Mouse (Mus musculus): Measurements from ENCODE around the gene Copz2. TPM values are rescaled to one million over a fixed set of nuclear protein-coding genes. Genes with fewer than 3 reads are reported as not detected.
A peak's percentile ranks its signal among the peaks of the same experiment; 100 is the strongest.

Gene Copz2
- polyA plus RNA-seq, 1 experiment from 2014 or later: 27.8 TPM

DNA sequence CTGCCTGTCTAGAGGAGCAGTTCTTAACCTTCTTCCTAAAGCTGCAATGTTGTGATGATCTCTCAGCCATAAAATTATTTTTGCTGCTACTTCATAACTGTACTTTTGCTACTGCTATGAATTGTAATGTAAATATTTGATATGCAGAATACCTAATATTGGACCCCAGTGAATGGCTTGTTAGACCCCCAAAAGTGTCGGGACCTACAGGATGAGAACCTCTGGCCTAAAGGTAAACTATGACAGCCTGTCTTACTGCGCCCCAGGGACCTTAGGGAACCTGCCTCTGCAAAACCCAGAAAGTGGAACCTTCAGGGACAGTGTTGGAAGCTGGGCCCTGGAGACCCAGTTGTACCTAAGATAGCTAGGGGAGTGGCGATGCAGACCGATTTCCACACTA, 25.6 kb downstream of the Copz2 start:
- no peak for ATAC-seq (ENCODE audit: low FRiP score)
- peak overlapping the region; percentile 10 for H3K4me3 ChIP-seq (replicated peaks)
- peak overlapping the region; percentile 44 for H3K4me2 ChIP-seq
- H3K9ac ChIP-seq: peak overlapping the region; percentile 62; the same call in 1 of the 2 replicates
- H3K27ac ChIP-seq: peak overlapping the region; percentile 100
- H3K9me3 ChIP-seq: no peaks in the 10 kb centered on the region
- H3K27me3 ChIP-seq: no peaks in the 10 kb centered on the region
- no peaks in the 10 kb centered on the region for H3K36me3 ChIP-seq (replicated peaks)
- H3K4me1 ChIP-seq: peaks cover 80% of the 10 kb centered on the region
- 2% methylated on average over 4 of the region's 4 CpGs for WGBS

DNA sequence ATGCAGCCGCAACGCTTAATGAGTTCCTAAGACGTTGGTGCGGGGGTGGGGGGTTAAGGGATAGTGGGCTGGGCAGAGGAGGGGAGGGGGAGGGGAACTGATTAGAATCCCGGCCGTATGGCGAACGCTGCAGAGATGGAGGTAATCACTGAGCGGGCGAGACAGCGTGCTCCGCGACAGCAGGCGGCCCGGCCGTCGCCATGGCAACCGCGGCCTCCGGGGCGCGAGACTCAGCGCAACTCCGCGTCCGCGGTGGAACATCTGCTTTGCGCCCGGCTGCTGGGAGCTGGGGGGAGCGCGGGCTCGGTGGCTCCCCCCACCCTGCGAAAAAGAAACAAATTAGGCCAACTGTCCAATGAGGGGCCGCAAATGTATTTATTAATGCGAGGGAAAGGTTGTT, 26.1 kb downstream of the Copz2 start:
- Histone ChIP-seq H3K4me3 (replicated peaks) (peak overlapping the region; percentile 23), H3K9ac (peak overlapping the region; percentile 56; the same call in 1 of the 2 replicates), H3K36me3 (replicated peaks) (no peaks in the 10 kb centered on the region), H3K27me3 (no peaks in the 10 kb centered on the region), H3K27ac (peak overlapping the region; percentile 100), H3K4me2 (peak overlapping the region; percentile 44), H3K9me3 (no peaks in the 10 kb centered on the region), H3K4me1 (peaks cover 80% of the 10 kb centered on the region)
- peak; percentile 92 for ATAC-seq (ENCODE audit: low FRiP score)
- WGBS: under 1% methylated on average over 35 of the region's 35 CpGs

DNA sequence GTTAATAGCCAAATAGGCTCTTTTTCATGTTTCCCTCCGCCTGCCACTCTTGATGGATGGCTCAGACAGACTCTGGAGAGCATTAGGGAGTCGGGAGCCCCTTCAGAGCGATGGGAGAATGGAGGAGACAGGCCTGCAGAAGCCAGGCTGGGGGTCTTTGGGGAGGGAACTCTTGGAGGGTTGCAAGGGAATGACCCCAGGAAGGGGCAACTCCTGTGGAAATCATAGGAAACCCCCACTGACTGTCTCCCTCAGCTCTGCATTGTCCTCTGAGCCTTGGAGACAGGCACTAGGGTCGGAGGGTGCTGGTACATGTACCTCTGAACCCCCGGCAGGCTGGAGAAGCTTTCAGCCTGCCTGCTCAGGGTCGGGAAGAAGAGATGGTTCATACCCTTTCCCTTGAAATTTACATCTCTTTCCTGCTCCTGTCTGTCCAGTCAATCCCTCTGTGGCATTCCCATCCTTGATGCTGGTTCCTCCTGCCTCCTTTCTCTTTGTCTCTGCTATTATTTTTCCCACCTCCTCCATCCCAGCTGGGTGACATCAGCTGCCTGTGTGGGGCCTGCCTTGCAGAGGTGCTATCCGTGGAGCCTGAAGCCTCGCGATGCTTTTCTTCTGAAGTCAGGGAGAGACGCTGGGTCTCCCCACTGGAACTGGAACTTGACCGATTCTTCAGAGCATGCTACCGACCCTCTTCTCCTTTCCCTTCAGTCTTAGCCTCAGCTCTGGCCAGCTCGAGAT, 26.8 kb downstream of the Copz2 start:
- Histone ChIP-seq H3K9ac (peak overlapping the region; percentile 63), H3K4me2 (peak overlapping the region; percentile 44), H3K27me3 (no peaks in the 10 kb centered on the region), H3K4me1 (peaks cover 78% of the 10 kb centered on the region), H3K27ac (peak overlapping the region; percentile 100), H3K4me3 (replicated peaks) (peak overlapping the region; percentile 23), H3K9me3 (no peaks in the 10 kb centered on the region), H3K36me3 (replicated peaks) (no peaks in the 10 kb centered on the region)
- peak; percentile 73 for ATAC-seq (ENCODE audit: low FRiP score)
- WGBS: 1% methylated on average over 13 of the region's 13 CpGs

DNA sequence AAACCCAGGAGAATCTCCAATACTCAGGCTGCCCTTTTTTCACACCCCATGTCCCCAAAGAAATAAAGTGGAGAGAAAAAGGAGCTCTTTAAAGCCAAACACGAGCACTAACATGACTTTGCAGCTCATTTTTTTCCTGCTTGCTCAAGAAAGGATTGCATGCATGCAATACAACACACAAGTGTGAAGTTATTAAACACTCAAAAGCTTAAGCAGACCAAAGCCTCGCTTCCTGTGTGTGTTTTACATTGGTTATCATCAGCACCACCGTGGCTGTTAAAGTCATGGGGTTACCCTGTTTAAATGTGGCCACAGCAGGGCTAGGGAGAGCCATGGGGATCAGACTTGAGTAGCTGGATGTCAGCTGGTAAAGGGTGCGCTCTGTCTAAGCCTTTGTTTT, 27.4 kb downstream of the Copz2 start:
- no peaks in the 10 kb centered on the region for H3K9me3 ChIP-seq
- 36% methylated on average over 4 of the region's 4 CpGs for WGBS
- peaks cover 73% of the 10 kb centered on the region for H3K4me1 ChIP-seq
- H3K27ac ChIP-seq: peak overlapping the region; percentile 100
- ATAC-seq (ENCODE audit: low FRiP score): no peak
- H3K36me3 ChIP-seq (replicated peaks): no peaks in the 10 kb centered on the region
- H3K9ac ChIP-seq: peak overlapping the region; percentile 63
- no peak overlapping the region for H3K4me3 ChIP-seq (replicated peaks)
- no peaks in the 10 kb centered on the region for H3K27me3 ChIP-seq
- peak overlapping the region; percentile 44 for H3K4me2 ChIP-seq

DNA sequence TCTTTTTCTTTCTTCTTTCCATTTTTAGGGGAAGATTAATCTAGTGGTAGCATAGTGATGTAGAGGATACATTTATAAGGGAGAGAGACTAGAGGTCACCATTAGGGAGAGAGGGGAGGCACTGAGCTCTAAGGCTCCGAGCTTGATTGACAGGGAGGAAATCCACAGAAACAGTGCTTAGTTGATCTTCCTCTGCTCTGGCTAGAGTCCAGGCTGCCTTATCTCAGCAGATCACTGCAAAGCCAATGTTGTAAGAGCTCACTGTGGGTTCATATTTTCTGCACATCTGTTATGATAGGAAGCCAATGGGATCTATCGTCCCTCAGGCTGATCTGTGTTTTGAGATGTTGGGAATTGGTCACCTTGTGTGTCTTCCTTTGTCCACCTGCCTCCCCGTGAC, 29.0 kb downstream of the Copz2 start:
- WGBS: 21% methylated on average over 3 of the region's 3 CpGs
- H3K27me3 ChIP-seq: no peaks in the 10 kb centered on the region
- H3K4me1 ChIP-seq: peaks cover 57% of the 10 kb centered on the region
- no peaks in the 10 kb centered on the region for H3K9me3 ChIP-seq
- no peak overlapping the region for H3K9ac ChIP-seq
- no peaks in the 10 kb centered on the region for H3K36me3 ChIP-seq (replicated peaks)
- peak overlapping the region; percentile 100 for H3K27ac ChIP-seq
- no peak overlapping the region for H3K4me2 ChIP-seq
- H3K4me3 ChIP-seq (replicated peaks): no peak overlapping the region
- no peak for ATAC-seq (ENCODE audit: low FRiP score)

DNA sequence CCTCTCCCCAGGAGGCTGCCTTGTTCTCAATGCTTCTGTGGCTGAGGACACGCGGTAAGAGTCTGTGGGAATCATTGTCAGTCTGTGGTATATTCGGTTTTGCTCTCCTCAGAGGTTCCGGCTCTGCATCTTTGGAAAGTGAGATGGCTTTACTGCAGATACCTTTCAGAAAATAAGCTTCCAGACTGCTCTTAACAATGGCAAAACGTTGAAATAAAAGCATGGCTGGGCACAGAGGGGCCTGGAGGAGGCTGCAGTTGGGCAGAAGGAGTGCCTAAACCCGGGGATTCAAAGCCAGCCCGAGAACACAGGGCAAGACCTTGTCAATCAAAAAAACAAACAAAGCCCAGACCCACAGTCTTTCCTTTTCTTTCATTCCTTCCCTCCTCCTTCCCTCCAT, 29.7 kb downstream of the Copz2 start:
- Histone ChIP-seq H3K9ac (0 out of 2 replicates have a peak overlapping the region, but pooled peaks have one; percentile 25), H3K4me1 (peaks cover 56% of the 10 kb centered on the region), H3K4me3 (replicated peaks) (no peak overlapping the region), H3K36me3 (replicated peaks) (no peaks in the 10 kb centered on the region), H3K9me3 (no peaks in the 10 kb centered on the region), H3K4me2 (no peak overlapping the region), H3K27me3 (no peaks in the 10 kb centered on the region), H3K27ac (peak overlapping the region; percentile 100)
- WGBS: 6% methylated on average over 7 of the region's 7 CpGs
- no peak for ATAC-seq (ENCODE audit: low FRiP score)

DNA sequence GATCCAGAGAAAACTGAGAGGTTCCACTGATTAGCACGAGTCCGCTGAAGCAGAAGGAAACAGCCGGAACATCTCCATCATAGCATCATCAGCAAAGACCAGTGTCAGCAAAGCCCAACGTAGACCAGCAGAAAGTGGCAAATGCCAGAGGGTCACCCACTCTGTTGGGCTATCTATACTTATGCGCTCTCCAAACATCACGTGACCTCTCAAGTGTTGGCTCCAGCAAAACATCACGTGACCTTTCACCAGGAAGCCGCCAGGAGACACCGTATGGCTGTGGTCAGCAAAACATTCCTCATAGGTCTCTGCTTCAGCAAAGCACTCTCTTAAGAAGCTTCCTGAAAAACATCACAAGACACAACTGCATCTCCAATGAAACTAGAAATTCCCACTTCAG, 30.6 kb downstream of the Copz2 start:
- WGBS: 95% methylated on average over 9 of the region's 9 CpGs
- Histone ChIP-seq H3K4me1 (peaks cover 55% of the 10 kb centered on the region), H3K27me3 (no peaks in the 10 kb centered on the region), H3K4me2 (no peak overlapping the region), H3K9me3 (no peaks in the 10 kb centered on the region), H3K27ac (peak overlapping the region; percentile 100; the same call in 1 of the 2 replicates), H3K9ac (no peak overlapping the region), H3K36me3 (replicated peaks) (no peaks in the 10 kb centered on the region), H3K4me3 (replicated peaks) (no peak overlapping the region)
- no peak for ATAC-seq (ENCODE audit: low FRiP score)

DNA sequence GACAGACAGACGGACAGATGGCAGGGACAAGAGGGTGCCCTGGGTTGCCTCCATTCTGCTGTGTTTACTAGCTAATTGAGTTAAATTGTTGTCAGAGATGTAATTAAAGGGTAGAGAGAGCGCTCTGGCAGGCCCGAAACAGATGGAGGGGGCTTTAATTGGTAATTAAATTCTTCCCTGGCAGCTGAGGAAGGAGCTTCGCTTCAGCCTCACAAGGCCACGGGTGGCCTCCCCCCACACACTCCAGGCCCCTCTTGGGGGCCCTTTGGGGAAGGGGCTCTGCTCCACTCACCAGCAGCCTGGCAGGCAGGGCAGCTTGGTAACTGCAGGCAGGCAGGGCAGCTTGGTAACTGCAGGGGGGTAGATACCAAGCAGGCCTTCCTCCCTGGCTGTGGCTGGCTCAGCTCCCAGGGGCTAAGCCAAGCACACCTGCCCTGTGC, 36.3 kb downstream of the Copz2 start:
- H3K4me1 ChIP-seq: peaks cover 35% of the 10 kb centered on the region
- H3K4me2 ChIP-seq: peak overlapping the region; percentile 31
- no peak overlapping the region for H3K4me3 ChIP-seq (replicated peaks)
- H3K9ac ChIP-seq: peak overlapping the region; percentile 33; the same call in 1 of the 2 replicates
- peak; percentile 93 for ATAC-seq (ENCODE audit: low FRiP score)
- no peaks in the 10 kb centered on the region for H3K36me3 ChIP-seq (replicated peaks)
- WGBS: 4% methylated on average over 5 of the region's 5 CpGs
- H3K27me3 ChIP-seq: no peaks in the 10 kb centered on the region
- H3K27ac ChIP-seq: peak overlapping the region; percentile 94
- no peaks in the 10 kb centered on the region for H3K9me3 ChIP-seq

DNA sequence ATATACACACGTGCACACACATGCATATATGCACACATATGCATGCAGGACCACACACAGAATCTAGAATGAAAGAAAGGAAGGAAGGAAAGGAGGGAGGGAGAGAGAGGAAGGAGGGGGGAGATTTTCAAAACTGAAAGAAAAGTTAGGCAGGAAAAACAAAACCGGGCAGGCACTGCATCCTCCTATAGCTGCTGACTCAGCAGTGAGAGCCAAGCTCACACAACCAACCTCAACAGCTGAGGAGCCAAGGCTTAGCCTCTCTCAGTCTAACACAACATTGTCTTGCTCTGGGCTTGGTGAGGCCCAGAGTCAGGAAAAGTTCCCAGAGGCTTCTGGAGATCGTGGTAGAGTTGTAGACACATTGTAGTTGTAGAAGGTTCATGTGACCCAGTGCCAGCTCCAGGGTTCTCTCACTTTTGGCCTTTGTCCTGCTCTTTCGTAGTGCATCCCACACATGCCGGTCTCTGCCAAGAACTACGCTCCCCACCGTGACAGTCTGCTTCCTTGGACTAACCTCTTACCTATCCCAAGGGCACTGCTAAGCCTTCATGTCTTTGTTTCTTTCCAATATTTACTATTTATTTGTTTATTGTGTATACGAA, 37.4 kb downstream of the Copz2 start:
- Histone ChIP-seq H3K9ac (peak overlapping the region; percentile 40; the same call in 1 of the 2 replicates), H3K36me3 (replicated peaks) (no peaks in the 10 kb centered on the region), H3K27ac (peak overlapping the region; percentile 94), H3K4me3 (replicated peaks) (no peak overlapping the region), H3K27me3 (no peaks in the 10 kb centered on the region), H3K4me1 (peaks cover 40% of the 10 kb centered on the region), H3K9me3 (no peaks in the 10 kb centered on the region), H3K4me2 (no peak overlapping the region)
- WGBS: 80% methylated on average over 8 of the region's 8 CpGs
- ATAC-seq (ENCODE audit: low FRiP score): no peak

DNA sequence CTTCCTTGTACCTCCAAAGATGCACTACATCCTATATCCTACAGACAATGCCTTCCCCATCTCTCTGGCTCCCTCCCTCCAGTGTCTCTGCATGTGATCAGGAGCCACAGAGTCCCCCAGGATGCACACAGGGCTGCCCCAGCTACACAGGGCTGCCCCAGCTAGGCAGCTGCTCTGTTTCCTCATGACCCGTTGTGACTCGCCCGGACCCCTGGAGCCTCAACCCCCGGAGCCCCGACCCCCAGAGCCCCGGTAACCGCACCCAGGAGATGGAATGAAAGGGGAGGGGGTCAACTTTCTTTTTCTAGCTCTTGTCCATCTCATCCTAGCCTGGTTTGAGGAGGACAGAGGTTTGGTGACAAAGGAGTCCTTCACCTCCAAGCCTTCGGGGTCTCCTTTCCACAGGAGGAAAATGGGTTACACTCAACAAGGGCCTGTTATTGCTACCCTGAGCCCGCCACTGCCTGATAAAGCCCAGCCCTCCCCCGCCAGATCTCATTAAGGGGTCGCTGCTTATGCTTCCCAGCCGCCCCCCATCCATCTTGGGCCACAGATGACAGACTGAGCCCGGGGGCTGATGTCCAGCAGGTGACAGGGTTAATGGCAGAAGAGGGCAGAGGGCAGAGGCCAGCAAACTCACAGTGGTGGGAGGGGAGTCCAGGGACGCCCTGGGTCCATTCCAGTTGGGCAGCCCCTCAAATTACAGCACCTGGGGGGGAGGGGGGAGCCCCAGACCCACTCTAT, 42.3 kb downstream of the Copz2 start:
- no peaks in the 10 kb centered on the region for H3K9me3 ChIP-seq
- ATAC-seq (ENCODE audit: low FRiP score): no peak
- no peak overlapping the region for H3K4me2 ChIP-seq
- no peaks in the 10 kb centered on the region for H3K27me3 ChIP-seq
- H3K36me3 ChIP-seq (replicated peaks): no peaks in the 10 kb centered on the region
- peaks cover 37% of the 10 kb centered on the region for H3K4me1 ChIP-seq
- 0 out of 2 replicates have a peak overlapping the region, but pooled peaks have one; percentile 59 for H3K27ac ChIP-seq
- H3K9ac ChIP-seq: no peak overlapping the region
- no peak overlapping the region for H3K4me3 ChIP-seq (replicated peaks)
- 71% methylated on average over 14 of the region's 14 CpGs for WGBS

DNA sequence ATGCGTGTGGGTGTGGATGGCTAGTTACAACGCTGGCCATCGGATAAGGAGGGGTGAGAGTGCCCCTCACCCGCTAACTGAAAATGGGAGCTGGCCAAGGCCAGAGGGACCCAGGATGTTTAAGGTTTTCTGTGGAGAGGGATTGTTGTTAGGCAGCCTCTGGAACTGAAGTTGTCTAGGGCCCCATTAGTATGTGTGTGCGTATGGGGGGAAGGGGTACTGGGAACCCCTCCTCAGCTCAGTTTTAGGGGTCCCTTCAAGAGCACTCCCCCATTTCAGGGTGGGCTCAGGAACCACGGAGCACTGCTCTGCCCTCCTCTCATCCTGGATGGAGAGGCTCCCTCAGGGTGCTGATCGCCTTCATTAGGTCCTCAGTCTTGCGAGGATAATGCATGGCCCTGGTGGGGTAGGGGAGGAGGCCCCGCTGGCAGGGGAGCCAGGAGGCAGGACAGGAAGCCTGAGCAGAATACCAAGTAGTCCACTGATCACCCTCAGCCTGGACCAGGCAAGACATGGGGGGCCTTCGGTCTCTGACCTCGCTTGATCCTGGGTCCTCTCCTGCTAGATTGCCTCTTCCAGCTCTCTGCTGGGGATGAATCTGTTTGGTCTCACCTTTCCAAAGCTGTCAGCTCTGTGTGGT, 43.7 kb downstream of the Copz2 start:
- no peaks in the 10 kb centered on the region for H3K27me3 ChIP-seq
- WGBS: 45% methylated on average over 11 of the region's 11 CpGs
- no peak overlapping the region for H3K4me3 ChIP-seq (replicated peaks)
- peak; percentile 63 for ATAC-seq (ENCODE audit: low FRiP score)
- H3K36me3 ChIP-seq (replicated peaks): no peaks in the 10 kb centered on the region
- H3K4me2 ChIP-seq: no peak overlapping the region
- H3K4me1 ChIP-seq: peaks cover 45% of the 10 kb centered on the region
- H3K9me3 ChIP-seq: no peaks in the 10 kb centered on the region
- peak overlapping the region; percentile 85 for H3K27ac ChIP-seq
- H3K9ac ChIP-seq: peak overlapping the region; percentile 27; the same call in 1 of the 2 replicates

DNA sequence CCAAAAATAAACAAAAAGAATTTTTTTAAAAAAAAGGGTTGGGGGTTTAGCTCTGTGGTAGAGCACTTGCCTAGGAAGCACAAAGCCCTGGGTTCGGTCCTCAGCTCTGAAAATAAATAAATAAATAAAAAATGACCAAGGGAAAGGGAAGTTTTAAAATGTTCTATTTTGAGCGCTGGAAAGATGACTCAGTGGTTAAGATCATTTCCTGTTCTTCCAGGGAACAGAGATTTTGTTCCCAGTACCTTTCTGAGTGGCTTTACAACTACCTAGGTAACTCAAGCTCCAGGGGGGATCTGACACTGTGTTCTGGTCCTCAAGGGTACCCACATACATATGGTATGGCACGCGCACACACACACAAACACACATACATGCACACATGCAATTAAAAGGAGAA, 46.2 kb downstream of the Copz2 start:
- WGBS: 98% methylated on average over 4 of the region's 4 CpGs
- ATAC-seq (ENCODE audit: low FRiP score): no peak
- no peak overlapping the region for H3K4me3 ChIP-seq (replicated peaks)
- H3K4me1 ChIP-seq: peaks cover 69% of the 10 kb centered on the region
- no peaks in the 10 kb centered on the region for H3K36me3 ChIP-seq (replicated peaks)
- no peaks in the 10 kb centered on the region for H3K9me3 ChIP-seq
- H3K4me2 ChIP-seq: no peak overlapping the region
- peak overlapping the region; percentile 10; the same call in 1 of the 2 replicates for H3K27ac ChIP-seq
- no peak overlapping the region for H3K9ac ChIP-seq
- no peaks in the 10 kb centered on the region for H3K27me3 ChIP-seq
